Mouse (Mus musculus) MEL (cell line): ENCODE data around the gene Sgms1. TPM values are rescaled to one million over a fixed set of nuclear protein-coding genes. Genes with fewer than 3 reads are reported as not detected.

Source experiments
- DNase-seq: peaks from one replicate; pipeline ENCODE4 v3.0.0; 2011; ENCODE audit warnings: low read depth, low spot score
- H3K27ac ChIP-seq: 2 replicates; pipeline ENCODE4 v1.5.1; 2012; ENCODE audit warnings: low read depth, mild to moderate bottlenecking, control low read depth, low read length, moderate library complexity; ENCODE audit not compliant: control insufficient read depth
- H3K27me3 ChIP-seq, 2 experiments: fragments of 150-350 bp in 1 of 2; sonication (generic) in 1 of 2; 2 replicates each; pipeline ENCODE4 v1.6.1; 2012; ENCODE audit warnings: low read length in 2 of 2, mild to moderate bottlenecking in 2 of 2, improper control_type of control experiment in 1 of 2, moderate library complexity in 1 of 2; ENCODE audit not compliant: insufficient read depth in 2 of 2, control insufficient read depth in 1 of 2
- H3K36me3 ChIP-seq, 2 experiments: 2 replicates each; pipeline ENCODE4 v1.6.1; 2012 to 2014; ENCODE audit warnings: low read length in 2 of 2, improper control_type of control experiment in 1 of 2, inconsistent platforms in 1 of 2, mild to moderate bottlenecking in 1 of 2; ENCODE audit not compliant: insufficient read depth in 2 of 2, control insufficient read depth in 1 of 2
- H3K4me1 ChIP-seq, 2 experiments: fragments of 150-350 bp in 1 of 2; sonication (generic) in 1 of 2; 2 replicates each; pipeline ENCODE4 v1.6.1; 2012; ENCODE audit warnings: low read length in 2 of 2, improper control_type of control experiment in 1 of 2, mild to moderate bottlenecking in 1 of 2; ENCODE audit not compliant: insufficient read depth in 2 of 2, control insufficient read depth in 1 of 2
- H3K4me3 ChIP-seq, 2 experiments: fragments of 150-350 bp in 1 of 2; sonication (generic) in 1 of 2; 2 replicates each; pipeline ENCODE4 v1.5.1; 2012; ENCODE audit warnings: low read depth in 2 of 2, low read length in 2 of 2, mild to moderate bottlenecking in 2 of 2, moderate library complexity in 2 of 2, control low read depth in 1 of 2, improper control_type of control experiment in 1 of 2; ENCODE audit not compliant: control insufficient read depth in 1 of 2, insufficient read depth in 1 of 2
- H3K79me2 ChIP-seq: 2 replicates; pipeline ENCODE4 v1.6.1; 2012; ENCODE audit warnings: mild to moderate bottlenecking, low read length, moderate library complexity; ENCODE audit not compliant: control insufficient read depth, poor library complexity, insufficient read depth
- H3K9ac ChIP-seq: 2 replicates; pipeline ENCODE4 v1.6.1; 2012; ENCODE audit warnings: low read depth, mild to moderate bottlenecking, control low read depth, low read length, moderate library complexity; ENCODE audit not compliant: control insufficient read depth, poor library complexity, severe bottlenecking
- H3K9me3 ChIP-seq: fragments of 150-350 bp; sonication (generic); replicated peaks from 2 replicates; pipeline ENCODE4 v1.6.1; 2012; ENCODE audit warnings: mild to moderate bottlenecking, low read length, improper control_type of control experiment, moderate library complexity; ENCODE audit not compliant: insufficient read depth
- CHD1 ChIP-seq: IDR thresholded peaks from 2 replicates; pipeline ENCODE4 v1.6.1; 2012; ENCODE audit warnings: low read depth, mild to moderate bottlenecking, inconsistent platforms, low read length, improper control_type of control experiment
- ELF1 ChIP-seq: IDR thresholded peaks from 2 replicates; pipeline ENCODE4 v1.6.1; 2014; ENCODE audit warnings: low read depth, mild to moderate bottlenecking, inconsistent platforms, low read length, improper control_type of control experiment, moderate library complexity
- JUND ChIP-seq: IDR thresholded peaks from 2 replicates; pipeline ENCODE4 v1.6.1; 2011; ENCODE audit warnings: low read depth, mild to moderate bottlenecking, improper control_type of control experiment, low read length
- MAZ ChIP-seq: IDR thresholded peaks from 2 replicates; pipeline ENCODE4 v1.6.1; 2012; ENCODE audit warnings: low read depth, mild to moderate bottlenecking, inconsistent platforms, low read length, improper control_type of control experiment
- MYB ChIP-seq: IDR thresholded peaks from 2 replicates; pipeline ENCODE4 v1.6.1; 2011; ENCODE audit warnings: mild to moderate bottlenecking, low read depth, low read length, improper control_type of control experiment
- POLR2AphosphoS5 ChIP-seq: IDR thresholded peaks from 2 replicates; pipeline ENCODE4 v1.6.1; 2012; ENCODE audit warnings: low read depth, borderline replicate concordance, mild to moderate bottlenecking, inconsistent platforms, low read length, moderate library complexity, mixed read lengths
- SIN3A ChIP-seq: IDR thresholded peaks from 2 replicates; pipeline ENCODE4 v1.6.1; 2012; ENCODE audit warnings: low read length, improper control_type of control experiment, inconsistent platforms
- SMC3 ChIP-seq: IDR thresholded peaks from 2 replicates; pipeline ENCODE4 v1.6.1; 2011; ENCODE audit warnings: low read depth, low read length, improper control_type of control experiment
- TAL1 ChIP-seq: IDR thresholded peaks from 2 replicates; pipeline ENCODE4 v1.6.1; 2012; ENCODE audit warnings: mild to moderate bottlenecking, inconsistent platforms, low read length, moderate library complexity, mixed read lengths
- TBP ChIP-seq: IDR thresholded peaks from 2 replicates; pipeline ENCODE4 v1.8.0; 2011; ENCODE audit warnings: low read depth, low read length, improper control_type of control experiment
- TCF12 ChIP-seq: IDR thresholded peaks from 2 replicates; pipeline ENCODE4 v1.6.1; 2014; ENCODE audit warnings: low read depth, mild to moderate bottlenecking, inconsistent platforms, low read length, improper control_type of control experiment, moderate library complexity
- UBTF ChIP-seq: IDR thresholded peaks from 2 replicates; pipeline ENCODE4 v1.6.1; 2012; ENCODE audit warnings: low read depth, mild to moderate bottlenecking, inconsistent platforms, low read length, improper control_type of control experiment, moderate library complexity, borderline replicate concordance; ENCODE audit not compliant: insufficient read depth
- ZKSCAN1 ChIP-seq: IDR thresholded peaks from 2 replicates; pipeline ENCODE4 v1.6.1; 2012; ENCODE audit warnings: low read depth, mild to moderate bottlenecking, inconsistent platforms, low read length, improper control_type of control experiment, moderate library complexity
- ZMIZ1 ChIP-seq: IDR thresholded peaks from 2 replicates; pipeline ENCODE4 v1.6.1; 2012; ENCODE audit warnings: low read depth, mild to moderate bottlenecking, inconsistent platforms, low read length, improper control_type of control experiment, moderate library complexity
- polyA plus RNA-seq, 2 experiments: library from polyadenylated mRNA; stranded (reverse) in 1 of 2; unstranded in 1 of 2; fragments of >175 nt in 1 of 2; fragments of >200 nt in 1 of 2; gene quantifications; 2 replicates each; pipeline versions ENCODE4 v1.2.1 to v1.2.4; 2012; ENCODE audit warnings: low replicate concordance in 2 of 2, low read depth in 1 of 2; ENCODE audit not compliant: insufficient read length in 2 of 2, insufficient read depth in 1 of 2, missing spikeins in 1 of 2
- total RNA-seq: library from RNA; depleted of rRNA; stranded (reverse); fragments of 300-350 nt; gene quantifications from 2 replicates; pipeline ENCODE4 v1.2.3, GENCODE M21; 2012

The Sgms1 gene
- total and polyA plus RNA-seq, 3 experiments, result 16.3 to 18.5 TPM; not detected in 1

DNA sequence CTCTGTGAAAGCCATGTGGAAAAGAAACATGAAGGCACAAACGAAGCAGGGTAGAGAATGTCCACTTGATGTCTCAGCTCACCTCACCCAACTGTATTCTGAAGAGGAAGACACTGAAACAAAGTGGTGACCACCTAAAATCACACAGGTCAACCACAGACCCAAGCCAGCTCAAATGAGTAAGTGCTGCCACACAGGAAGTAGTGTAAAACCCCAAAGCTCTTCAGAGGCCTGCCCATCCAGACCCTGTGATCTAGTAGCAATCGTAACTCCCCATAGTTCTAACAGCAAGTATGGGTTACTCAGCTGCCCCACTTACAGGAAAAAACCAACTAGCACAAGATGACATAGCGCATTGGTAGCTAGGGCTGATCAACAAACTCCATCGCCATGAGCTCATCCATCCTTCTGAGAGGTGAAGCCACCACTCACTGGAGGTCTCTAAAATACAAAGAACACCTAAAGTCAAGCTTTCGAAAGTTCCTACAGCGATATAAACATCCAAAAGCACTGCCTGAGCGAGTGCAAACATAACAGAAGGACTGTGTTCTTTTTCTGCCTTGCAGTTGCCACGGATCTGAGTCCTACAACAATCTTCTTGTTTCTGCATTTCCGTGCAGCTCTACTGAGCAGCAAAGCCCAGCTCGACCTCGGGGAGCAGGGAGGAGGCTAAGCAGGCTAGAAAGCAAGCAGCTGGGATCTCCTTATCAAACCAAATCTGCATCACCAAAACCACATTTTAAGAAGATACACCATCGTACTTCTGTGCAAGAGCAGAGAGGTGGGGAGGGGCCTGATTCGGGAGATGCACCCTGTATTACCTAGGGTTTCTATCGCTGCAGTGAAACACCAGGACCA is 114.2 kb downstream of the Sgms1 start:
- no peak overlapping the region for H3K27ac ChIP-seq
- no peaks in the 10 kb centered on the region for H3K27me3 ChIP-seq
- TF ChIP-seq SIN3A (no peak), SMC3 (no peak), ZMIZ1 (no peak), MYB (no peak), MAZ (no peak), JUND (no peak), ZKSCAN1 (no peak), TAL1 (no peak)
- no peaks in the 10 kb centered on the region; the same call in 1 of the 2 replicates for H3K79me2 ChIP-seq
- no peak for DNase-seq
- no peaks in the 10 kb centered on the region for H3K9me3 ChIP-seq
- no peak overlapping the region for H3K9ac ChIP-seq
- peaks cover 19 to 30% of the 10 kb centered on the region in 2 experiments for H3K4me1 ChIP-seq
- H3K4me3 ChIP-seq, result no peak overlapping the region
- H3K36me3 ChIP-seq, result peaks cover 0 to 28% of the 10 kb centered on the region in 2 experiments; a peak in 2 of 4 replicates

DNA sequence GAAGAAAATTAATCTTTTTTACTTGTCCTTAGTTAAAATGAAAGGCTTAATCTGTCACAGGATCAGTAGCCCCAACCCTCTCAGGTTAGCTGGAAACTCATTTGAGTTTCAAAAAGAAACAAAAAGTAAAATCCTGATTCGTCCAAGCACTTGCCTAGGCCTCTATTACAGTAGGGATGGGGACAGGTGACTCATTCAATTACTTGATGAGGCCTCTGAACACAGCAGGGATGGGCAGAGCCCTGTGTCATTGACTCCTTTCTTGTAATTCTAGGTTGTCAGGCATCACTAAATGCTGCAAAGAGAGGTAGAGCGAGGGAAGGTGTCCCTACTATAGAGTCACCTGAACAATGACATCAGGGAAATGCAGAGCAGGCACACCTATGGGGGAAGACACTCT is 115.4 kb downstream of the Sgms1 start:
- DNase-seq, result no peak
- no peaks in the 10 kb centered on the region for H3K27me3 ChIP-seq
- H3K36me3 ChIP-seq, result peaks cover 0 to 23% of the 10 kb centered on the region in 2 experiments; a peak in 2 of 4 replicates
- no peaks in the 10 kb centered on the region; the same call in 1 of the 2 replicates for H3K79me2 ChIP-seq
- no peak for TF ChIP-seq TAL1
- H3K4me3 ChIP-seq, result no peak overlapping the region
- H3K27ac ChIP-seq, result no peak overlapping the region
- H3K9ac ChIP-seq, result no peak overlapping the region
- H3K4me1 ChIP-seq, result peaks cover 12 to 30% of the 10 kb centered on the region in 2 experiments
- H3K9me3 ChIP-seq, result no peaks in the 10 kb centered on the region

DNA sequence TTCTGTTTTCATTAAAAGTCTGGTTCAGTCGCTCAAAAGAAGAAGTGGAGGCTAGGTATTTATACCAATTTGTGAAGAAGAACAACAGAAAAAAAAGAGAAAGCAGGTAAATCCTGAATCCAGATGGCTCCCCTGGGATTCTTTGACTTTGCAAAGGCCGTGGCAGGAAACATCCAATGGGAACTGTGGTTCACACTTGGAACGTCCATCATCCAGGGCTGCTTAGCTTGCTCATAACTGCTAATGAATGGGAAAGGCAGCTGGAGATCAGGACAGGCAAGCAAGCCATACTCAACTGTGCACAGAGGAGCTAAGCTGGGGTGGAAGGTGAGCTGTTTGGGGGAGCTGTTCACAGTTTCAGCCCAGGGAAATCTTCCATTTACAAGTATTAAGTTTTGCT is 115.8 kb downstream of the Sgms1 start:
- no peak overlapping the region for H3K27ac ChIP-seq
- DNase-seq, result no peak
- H3K9ac ChIP-seq, result no peak overlapping the region

More for the DNA sequence above, 115.8 kb downstream of the Sgms1 start:
- Histone ChIP-seq H3K9me3 (no peaks in the 10 kb centered on the region), H3K27me3 (no peaks in the 10 kb centered on the region)
- TF ChIP-seq ZMIZ1, result no peak
- TF ChIP-seq TCF12, result no peak
- TF ChIP-seq ELF1, result no peak
- no peak for TF ChIP-seq UBTF
- no peak for TF ChIP-seq TBP
- no peak for TF ChIP-seq POLR2AphosphoS5
- TF ChIP-seq TAL1, result no peak
- TF ChIP-seq JUND, result no peak
- no peak for TF ChIP-seq CHD1
- TF ChIP-seq, all 39 proteins: peak for 0
- Histone ChIP-seq H3K4me3 (no peak overlapping the region), H3K36me3 (peaks cover 0 to 23% of the 10 kb centered on the region in 2 experiments; a peak in 2 of 4 replicates), H3K79me2 (no peaks in the 10 kb centered on the region; the same call in 1 of the 2 replicates), H3K4me1 (peaks cover 12 to 30% of the 10 kb centered on the region in 2 experiments)
